Mouse (Mus musculus) limb, embryonic 14.5 days (tissue): ENCODE measurements around the gene Ppp5c. TPM values are rescaled to one million over a fixed set of nuclear protein-coding genes. Genes with fewer than 3 reads are reported as not detected.
"Not testable (repeated sequence)": the region's sequence is repeated elsewhere in the genome, so short reads cannot be mapped to it uniquely, and the experiment has no call there.

Experiments used
- ATAC-seq: fragments of 200-750 bp; cut with Nextera tagmentation; 2 replicates; pipeline ENCODE4 v1.8.0; 2017; ENCODE audit warnings: low read depth, moderate number of reproducible peaks, moderate TSS enrichment; ENCODE audit not compliant: low FRiP score
- DNase-seq: peaks from one replicate; pipeline ENCODE4 v3.0.0-alpha.2; 2015; ENCODE audit warnings: low spot score
- H3K27ac ChIP-seq: fragments of 300-500 bp; sonication (generic); replicated peaks from 2 replicates; pipeline ENCODE4 v1.5.1; 2014; ENCODE audit warnings: low read depth, mild to moderate bottlenecking, low read length, moderate library complexity, mixed read lengths
- H3K27me3 ChIP-seq: fragments of 300-500 bp; sonication (generic); 2 replicates; pipeline ENCODE4 v1.6.1; 2014; ENCODE audit warnings: low read length, mixed read lengths; ENCODE audit not compliant: control insufficient read depth, insufficient read depth
- H3K36me3 ChIP-seq: fragments of 300-500 bp; sonication (generic); 2 replicates; pipeline ENCODE4 v1.6.1; 2014; ENCODE audit warnings: mild to moderate bottlenecking, low read length, moderate library complexity, mixed read lengths; ENCODE audit not compliant: control insufficient read depth, insufficient read depth
- H3K4me1 ChIP-seq: fragments of 300-500 bp; sonication (generic); 2 replicates; pipeline ENCODE4 v1.6.1; 2014; ENCODE audit warnings: antibody characterized with exemption, low read length, mixed read lengths; ENCODE audit not compliant: control insufficient read depth, insufficient read depth
- H3K4me2 ChIP-seq: fragments of 300-500 bp; sonication (generic); replicated peaks from 2 replicates; pipeline ENCODE4 v1.6.1; 2014; ENCODE audit warnings: low read depth, mild to moderate bottlenecking, low read length, moderate library complexity; ENCODE audit not compliant: severe bottlenecking
- H3K4me3 ChIP-seq: fragments of 300-500 bp; sonication (generic); replicated peaks from 2 replicates; pipeline ENCODE4 v1.5.1; 2014; ENCODE audit warnings: low read length
- H3K9ac ChIP-seq: fragments of 300-500 bp; sonication (generic); 2 replicates; pipeline ENCODE4 v1.6.1; 2014; ENCODE audit warnings: mild to moderate bottlenecking, low read depth, low read length, moderate library complexity; ENCODE audit not compliant: severe bottlenecking
- H3K9me3 ChIP-seq: fragments of 300-500 bp; sonication (generic); 2 replicates; pipeline ENCODE4 v1.6.1; 2016; ENCODE audit warnings: low read length; ENCODE audit not compliant: control insufficient read depth
- POLR2A ChIP-seq: fragments of 200-500 bp; IDR thresholded peaks from 2 replicates; pipeline ENCODE4 v1.8.0; 2012; ENCODE audit warnings: inconsistent platforms, mild to moderate bottlenecking, moderate library complexity, borderline replicate concordance; ENCODE audit not compliant: insufficient read depth, insufficient read length; ENCODE audit errors: extremely low read depth
- WGBS: fragments of 180-500 bp; shearing (Covaris S2); extraction: QIAGEN DNeasy Blood & Tissue Kit; methylation state at CpG from one replicate; pipeline ENCODE4 v1.1.7; 2014; 5-methylcytosine and 5-hydroxymethylcytosine counted together
- polyA plus RNA-seq, 2 experiments: library from polyadenylated mRNA; depleted of rRNA in 1 of 2; stranded (reverse) in 1 of 2; unstranded in 1 of 2; fragments of >200 nt; fragmentation: Nextera tagmentation in 1 of 2; extraction: Ambion mirVana in 1 of 2; gene quantifications; 2 replicates each; pipeline versions ENCODE4 v1.2.1 to v1.2.3; 2012 to 2014

The Ppp5c gene
- polyA plus RNA-seq (2012; rRNA removed) (193 and 237 TPM in 2 replicates), polyA plus RNA-seq (2014; fragmentation: Nextera tagmentation; extraction: Ambion mirVana) (100 and 105 TPM in 2 replicates)

GRCm38 (mm10) chr7:17027588-17028343 lies at the start of gene Ppp5c:
Gene Ppp5c (minus strand): TSS chr7:17027924.
- peak within 1 kb of the TSS; percentile 86 for H3K4me3 ChIP-seq
- peak within 1 kb of the TSS; percentile 81 for H3K9ac ChIP-seq
- ATAC-seq (peak; percentile 85), DNase-seq (peak; percentile 93)
- H3K36me3 ChIP-seq = peaks cover 25% of the 10 kb centered on the region
- peaks cover 24% of the 10 kb centered on the region for H3K4me1 ChIP-seq
- peak within 1 kb of the TSS; percentile 72 for H3K27ac ChIP-seq
- TF ChIP-seq POLR2A = peak; percentile 68; the same call in 1 of the 2 replicates
- H3K4me2 ChIP-seq = peak within 1 kb of the TSS; percentile 64
- H3K9me3 ChIP-seq = no peaks in the 10 kb centered on the region
- under 1% methylated on average over 48 of the region's 58 CpGs for WGBS
- H3K27me3 ChIP-seq = no peaks in the 10 kb centered on the region

- no peak overlapping the region for H3K4me3 ChIP-seq
Observed at GRCm38 (mm10) chr7:17076542-17076941, 48.8 kb upstream of the Ppp5c start.

GRCm38 (mm10) chr7:17073904-17074615 lies 46.3 kb upstream of the Ppp5c start, which contains the start of gene Psg16:
Gene Psg16 (plus strand): TSS chr7:17074040.
- TF ChIP-seq POLR2A = 0 out of 2 replicates have a peak, but pooled peaks have one; percentile 25
- no peak within 1 kb of the TSS for H3K9ac ChIP-seq
- no peaks in the 10 kb centered on the region for H3K36me3 ChIP-seq
- DNase-seq (peak; percentile 55), ATAC-seq (peak; percentile 41; the same call in 1 of the 2 replicates)
- H3K27me3 ChIP-seq = no peaks in the 10 kb centered on the region
- no peak within 1 kb of the TSS for H3K27ac ChIP-seq
- no peak within 1 kb of the TSS for H3K4me2 ChIP-seq
- no peaks in the 10 kb centered on the region for H3K9me3 ChIP-seq
- no peaks in the 10 kb centered on the region for H3K4me1 ChIP-seq
- H3K4me3 ChIP-seq = no peak within 1 kb of the TSS
- WGBS = 66% methylated on average over 23 of the region's 23 CpGs

More at GRCm38 (mm10) chr7:17076542-17076941, 48.8 kb upstream of the Ppp5c start:
- no peak for DNase-seq
- H3K9me3 ChIP-seq = no peaks in the 10 kb centered on the region
- H3K27me3 ChIP-seq = no peaks in the 10 kb centered on the region
- WGBS = 100% methylated on average over 1 of the region's 1 CpGs
- H3K36me3 ChIP-seq = no peaks in the 10 kb centered on the region
- no peak for TF ChIP-seq POLR2A
- ATAC-seq = no peak
- H3K4me2 ChIP-seq = no peak overlapping the region
- no peaks in the 10 kb centered on the region for H3K4me1 ChIP-seq
- H3K27ac ChIP-seq = no peak overlapping the region
- no peak overlapping the region for H3K9ac ChIP-seq

GRCm38 (mm10) chr7:17073513-17073903 lies 45.8 kb upstream of the Ppp5c start:
- ATAC-seq (no peak), DNase-seq (no peak)
- Histone ChIP-seq H3K9me3 (no peaks in the 10 kb centered on the region), H3K4me3 (no peak overlapping the region), H3K9ac (no peak overlapping the region), H3K27me3 (no peaks in the 10 kb centered on the region), H3K27ac (no peak overlapping the region), H3K36me3 (no peaks in the 10 kb centered on the region), H3K4me1 (no peaks in the 10 kb centered on the region), H3K4me2 (no peak overlapping the region)
- no peak for TF ChIP-seq POLR2A
- WGBS = 59% methylated on average over 5 of the region's 5 CpGs

- DNase-seq, ATAC-seq: not testable (repeated sequence)
Observed at GRCm38 (mm10) chr7:17067651-17068050, 39.9 kb upstream of the Ppp5c start.

More at GRCm38 (mm10) chr7:17067651-17068050, 39.9 kb upstream of the Ppp5c start:
- WGBS = 56% methylated on average over 5 of the region's 5 CpGs
- H3K36me3 ChIP-seq, H3K4me2 ChIP-seq, H3K4me3 ChIP-seq, H3K9ac ChIP-seq, H3K27ac ChIP-seq, H3K27me3 ChIP-seq, H3K4me1 ChIP-seq, H3K9me3 ChIP-seq: not testable (repeated sequence)
